Mouse (Mus musculus) T-cell, adult 2 months (primary cell): ENCODE measurements around the gene Sugct.
"Not testable (repeated sequence)": the region's sequence is repeated elsewhere in the genome, so short reads cannot be mapped to it uniquely, and the experiment has no call there.

Experiments
- DNase-seq: peaks from one replicate; pipeline ENCODE4 v3.0.0; 2022; ENCODE audit warnings: low spot score

Sugct gene

DNA sequence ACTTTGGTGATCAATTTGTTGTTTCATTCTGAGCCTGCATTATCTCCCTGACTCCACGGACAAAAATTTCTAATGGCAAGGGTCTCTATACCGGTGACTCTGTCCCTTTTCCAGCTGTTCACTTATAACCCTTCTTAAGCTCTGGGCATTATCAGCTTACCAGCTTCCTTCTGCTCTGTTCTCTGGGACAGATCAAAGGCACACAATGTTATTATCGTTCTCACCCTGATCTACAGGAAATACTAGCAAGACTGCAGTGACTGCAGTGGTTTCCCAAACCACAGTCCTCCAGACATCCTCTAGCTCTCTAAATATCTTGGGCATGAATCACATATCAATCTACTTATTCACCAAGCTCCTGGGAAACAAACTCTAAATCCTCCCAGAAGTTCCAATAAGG, 90.7 kb downstream of the Sugct start:
- no peak for DNase-seq

GRCm38 (mm10) chr13:17603756-17604155, 91.6 kb downstream of the Sugct start:
- DNase-seq, result no peak

DNA sequence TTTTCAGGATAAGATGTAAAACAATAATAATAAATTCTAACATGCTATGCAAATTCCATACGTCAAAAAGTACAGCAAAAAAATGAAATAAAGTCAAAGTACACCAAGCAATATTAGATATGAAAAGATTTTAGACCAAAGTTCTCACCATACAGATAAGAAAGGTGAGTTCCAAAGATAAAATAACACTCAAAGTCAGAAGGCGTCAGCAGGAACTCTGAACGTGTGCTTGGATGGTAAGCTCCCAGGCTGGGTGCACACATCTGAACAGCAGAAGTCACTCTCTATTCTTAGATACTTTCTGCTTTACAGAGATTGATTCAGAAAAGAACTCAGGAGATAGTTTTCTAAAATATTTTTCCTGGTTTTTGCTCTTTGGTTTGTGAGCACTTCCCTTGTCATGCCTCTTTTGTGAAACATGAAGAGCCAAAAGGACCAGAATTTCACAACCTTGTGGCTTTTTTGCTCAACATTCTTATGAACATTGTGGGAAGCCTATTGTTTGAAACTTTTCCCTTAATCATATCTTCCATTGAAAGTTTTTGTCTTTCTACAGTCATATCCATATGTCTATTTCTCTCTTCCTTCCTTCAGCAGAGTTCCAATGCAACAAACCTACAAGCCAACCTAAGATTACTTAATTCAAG, 110.0 kb downstream of the Sugct start:
- no peak for DNase-seq

- no peak for DNase-seq
These were observed 110.5 kb downstream of the Sugct start for GRCm38 (mm10) chr13:17584804-17585203.

DNA sequence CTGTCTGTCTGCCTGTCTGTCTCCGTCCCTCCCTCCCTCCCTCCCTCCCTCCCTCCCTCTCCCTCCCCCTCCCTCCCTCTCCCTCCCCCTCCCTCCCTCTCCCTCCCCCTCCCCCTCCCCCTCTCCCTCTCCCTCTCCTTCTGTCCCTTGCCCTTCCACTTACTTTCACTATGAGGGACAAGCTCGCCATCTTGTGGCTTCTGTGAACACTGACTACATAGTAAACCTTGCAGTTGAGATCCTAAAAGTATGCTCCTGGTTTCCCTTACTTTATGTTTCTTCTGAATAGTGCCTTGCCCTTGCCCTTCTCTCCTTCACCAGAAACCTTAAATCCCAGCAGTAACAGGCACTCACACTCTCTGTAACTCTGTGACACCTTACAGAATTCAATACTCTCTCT, 113.7 kb downstream of the Sugct start:
- DNase-seq, result no peak

- DNase-seq, result no peak
These were observed 136.0 kb downstream of the Sugct start for GRCm38 (mm10) chr13:17559357-17559756.

- no peak for DNase-seq
These were observed 159.0 kb downstream of the Sugct start for GRCm38 (mm10) chr13:17536341-17536740.

DNA sequence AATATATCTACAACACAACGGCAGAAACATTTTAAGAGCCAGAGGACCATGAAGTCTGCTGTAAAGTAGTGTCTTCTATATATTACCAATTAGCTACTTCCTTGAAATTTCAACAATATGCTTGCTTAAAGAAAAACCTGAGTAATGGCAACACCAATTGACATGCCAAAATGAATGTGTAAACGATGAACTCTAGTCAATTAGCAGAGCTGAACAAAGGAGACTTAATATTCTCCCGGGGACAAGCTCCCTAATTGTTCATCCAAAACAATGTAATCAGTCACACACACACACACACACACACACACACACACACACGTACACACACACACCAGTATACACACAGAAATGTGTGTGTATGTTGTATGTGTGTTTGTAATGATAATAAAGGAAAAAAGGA, 160.5 kb downstream of the Sugct start:
- no peak for DNase-seq

DNA sequence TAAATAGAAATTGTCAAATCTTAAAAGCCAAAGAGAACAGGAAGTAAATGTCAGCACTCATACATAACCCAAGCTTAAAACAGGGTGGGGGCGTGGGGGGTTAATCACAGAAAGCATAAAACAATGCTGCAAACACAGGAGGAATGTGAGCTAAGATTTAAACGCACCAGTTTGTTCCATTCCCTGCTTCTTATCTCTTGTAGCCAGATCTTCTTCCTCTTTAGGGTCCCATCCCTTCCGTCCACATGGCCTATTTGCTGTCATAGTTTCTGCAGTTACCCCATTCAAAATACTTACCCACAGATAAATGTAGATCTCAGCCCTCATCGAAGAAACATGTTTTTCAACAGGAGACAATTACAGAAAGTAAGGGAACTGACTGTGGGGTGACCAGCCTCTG, 160.9 kb downstream of the Sugct start:
- no peak for DNase-seq

DNA sequence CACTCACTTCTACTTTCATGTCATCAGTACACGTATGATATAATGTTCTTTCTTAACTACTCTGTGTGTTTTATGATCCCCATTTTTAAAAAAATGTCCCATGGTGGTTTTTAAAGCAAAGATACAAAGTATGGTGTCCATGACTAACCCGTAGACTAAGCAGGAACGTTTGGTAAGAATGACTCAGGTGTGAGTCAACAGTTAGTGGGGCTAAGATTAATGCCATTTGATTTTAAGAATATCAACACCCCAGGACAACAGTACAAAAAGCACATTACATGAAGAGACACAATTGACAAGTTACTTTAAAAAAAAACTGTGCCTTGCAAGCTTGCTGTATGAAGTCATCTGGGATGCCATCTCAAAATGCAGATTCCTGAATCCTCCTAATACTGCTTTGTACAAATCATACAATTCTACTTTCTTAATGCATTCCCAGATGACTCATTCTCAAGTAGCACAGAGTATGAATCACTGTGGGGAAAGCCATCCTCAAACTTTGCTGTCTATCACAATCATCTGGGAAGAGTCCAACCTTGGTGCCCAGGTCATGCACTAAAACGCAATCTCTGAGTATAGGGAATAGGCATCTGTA, 184.1 kb downstream of the Sugct start:
- no peak for DNase-seq

GRCm38 (mm10) chr13:17494936-17495335, 200.4 kb downstream of the Sugct start:
- no peak for DNase-seq

DNA sequence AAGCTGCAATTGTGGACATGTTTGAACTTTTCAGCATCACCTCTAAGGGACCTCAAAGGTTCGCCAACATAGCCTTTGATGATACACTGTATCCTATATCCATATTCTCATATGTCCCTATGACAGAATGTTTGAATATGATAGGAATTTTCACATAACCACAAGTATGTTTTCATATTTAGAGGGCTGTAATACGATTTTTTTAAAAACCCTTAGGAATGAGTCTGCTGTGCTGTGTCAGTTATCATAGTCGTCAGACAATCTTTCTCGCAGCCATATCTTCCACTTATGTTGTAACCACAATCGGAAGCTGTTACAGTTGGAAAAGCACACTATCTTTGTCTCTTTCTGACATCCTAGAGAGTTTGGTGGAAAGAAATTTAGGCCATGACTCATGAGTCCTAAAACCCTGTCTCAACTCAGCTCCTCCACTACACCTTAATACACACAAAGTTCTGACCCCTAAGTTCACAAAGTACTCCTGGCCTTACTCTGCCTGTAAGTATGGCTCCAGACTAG, 201.2 kb downstream of the Sugct start:
- no peak for DNase-seq

- not testable (repeated sequence) for DNase-seq
These were observed 237.4 kb downstream of the Sugct start for GRCm38 (mm10) chr13:17457981-17458380.

DNA sequence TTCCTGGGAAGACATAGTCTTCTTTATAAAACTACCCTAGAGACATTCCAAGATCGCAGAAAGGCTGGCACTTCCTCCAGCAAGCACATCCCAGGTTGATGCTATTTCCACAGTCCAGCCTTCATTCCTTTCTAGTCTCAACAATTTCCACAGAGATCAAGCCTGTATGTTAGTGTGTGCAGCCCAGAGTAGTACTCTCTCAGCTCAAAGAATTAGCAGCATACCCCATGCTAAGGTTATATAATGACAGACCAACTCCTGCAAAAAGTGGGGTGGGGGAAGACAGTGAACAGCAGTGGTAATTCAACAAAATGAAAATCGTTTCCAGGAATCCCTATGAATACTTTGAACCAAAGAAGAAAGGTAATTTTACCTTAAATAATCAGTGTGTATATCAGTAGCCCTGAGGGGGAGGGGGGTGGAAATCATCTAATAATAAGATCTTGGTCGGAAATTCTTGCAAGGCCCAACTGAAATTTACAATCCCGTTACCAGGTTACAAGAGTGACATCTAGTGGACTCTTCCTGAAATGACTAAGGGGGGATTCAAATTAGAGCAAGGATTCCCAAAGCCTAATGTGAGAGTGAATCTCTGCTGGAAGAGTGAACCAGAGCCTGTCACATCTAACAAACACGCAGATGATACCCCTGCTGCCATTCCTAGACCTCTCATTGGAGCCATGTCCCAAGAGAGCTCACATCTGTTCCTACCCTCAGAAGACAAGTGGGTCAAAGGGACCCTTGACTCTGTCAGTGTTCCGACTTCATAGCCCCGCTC, 263.0 kb downstream of the Sugct start:
- no peak for DNase-seq

DNA sequence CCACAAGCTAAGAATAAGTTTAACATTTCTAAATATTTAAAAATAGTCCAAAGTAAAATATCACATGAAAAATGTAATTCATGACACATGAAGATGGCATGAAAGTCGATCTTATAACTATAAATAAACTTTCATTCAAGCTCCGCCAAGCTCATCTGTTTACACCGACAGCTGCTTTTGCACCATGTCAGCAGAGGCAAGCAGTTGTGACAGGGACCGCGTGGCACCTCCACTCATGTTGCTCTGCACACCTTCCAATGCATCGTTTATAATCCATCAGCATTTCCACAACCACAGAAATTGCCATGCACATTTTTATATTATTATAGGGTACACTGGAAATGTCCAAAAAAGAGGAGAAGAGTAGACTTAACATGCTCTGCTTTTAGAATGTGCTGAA, 273.5 kb downstream of the Sugct start:
- DNase-seq, result no peak

DNA sequence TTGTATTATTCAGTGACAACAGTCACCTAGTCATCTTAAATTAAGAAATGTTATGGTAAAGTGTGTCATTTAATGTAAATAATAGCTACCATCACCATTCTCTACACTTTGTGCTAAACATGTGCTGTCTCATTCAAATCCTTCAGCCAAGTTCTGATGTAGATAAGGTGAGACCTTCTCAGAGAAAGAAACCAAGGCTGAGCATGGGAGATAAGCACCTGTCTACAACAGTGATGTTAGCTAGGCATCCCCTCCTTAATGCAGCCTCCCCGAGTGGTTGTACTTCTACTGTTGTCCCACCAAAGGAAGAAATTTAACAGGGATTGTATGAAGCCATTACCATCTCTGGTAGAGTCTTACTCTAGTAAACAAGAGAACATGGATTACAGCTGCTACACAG, 274.8 kb downstream of the Sugct start:
- no peak for DNase-seq

DNA sequence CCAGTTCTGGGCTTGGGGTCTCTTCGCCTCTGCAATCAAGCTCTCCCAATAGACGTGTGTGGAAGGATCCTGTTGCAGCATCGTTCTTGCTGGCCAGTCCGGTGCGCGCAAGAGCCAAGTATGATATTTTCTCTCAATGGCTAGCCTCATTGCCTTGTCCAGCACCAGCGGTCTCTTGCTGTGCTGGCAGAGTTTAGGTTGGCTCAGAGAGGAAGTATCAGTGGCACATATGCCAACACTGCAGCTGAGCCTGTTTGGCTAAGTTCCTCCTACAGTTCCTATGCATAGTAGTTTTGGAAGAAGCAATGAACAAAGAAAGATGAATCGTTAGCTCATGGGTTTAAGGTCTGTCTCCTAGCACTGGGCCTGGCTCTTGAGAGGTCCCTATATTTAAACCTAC, 352.5 kb downstream of the Sugct start:
- DNase-seq, result no peak

- no peak for DNase-seq
These were observed 359.3 kb downstream of the Sugct start for GRCm38 (mm10) chr13:17335885-17336540.

GRCm38 (mm10) chr13:17326863-17327262, 368.5 kb downstream of the Sugct start:
- DNase-seq, result no peak

- DNase-seq, result no peak
These were observed 393.8 kb downstream of the Sugct start for GRCm38 (mm10) chr13:17301590-17301989.

- DNase-seq, result no peak
These were observed 397.8 kb downstream of the Sugct start for GRCm38 (mm10) chr13:17297462-17298005.

GRCm38 (mm10) chr13:17296912-17297311, 398.4 kb downstream of the Sugct start:
- DNase-seq, result no peak
